Mouse (Mus musculus): ENCODE results near the gene Tjp1. TPM values are rescaled to one million over a fixed set of nuclear protein-coding genes. Genes with fewer than 3 reads are reported as not detected.

The Tjp1 gene
- polyA plus RNA-seq, 1 experiment from 2014 or later, result 15.3 TPM

- 83% methylated on average over 5 of the region's 5 CpGs for WGBS
- H3K9me3 ChIP-seq (ENCODE audit: control insufficient read depth, low read length), result no peaks in the 10 kb centered on the region
- no peak overlapping the region for H3K4me3 ChIP-seq (ENCODE audit: control insufficient read depth in 1 of 2, insufficient read depth in 1 of 2, low read depth in 1 of 2, low read length in 2 of 2)
- no peak overlapping the region for H3K4me2 ChIP-seq (ENCODE audit: low read length)
- H3K27ac ChIP-seq (replicated peaks in 1 of 2; ENCODE audit: control insufficient read depth in 1 of 2, insufficient read depth in 1 of 2, low read depth in 2 of 2, low read length in 2 of 2), result no peak overlapping the region
- H3K36me3 ChIP-seq (ENCODE audit: control insufficient read depth, insufficient read depth, low read length), result no peaks in the 10 kb centered on the region
- H3K9ac ChIP-seq (ENCODE audit: low read length), result no peak overlapping the region
- 0 out of 4 replicates have a peak, but pooled peaks cover 2 to 4% of the 10 kb centered on the region in 2 experiments for H3K4me1 ChIP-seq (ENCODE audit: control insufficient read depth in 2 of 2, insufficient read depth in 2 of 2, low read length in 2 of 2)
- H3K27me3 ChIP-seq (ENCODE audit: control insufficient read depth, insufficient read depth, low read length), result no peaks in the 10 kb centered on the region
- no peak for ATAC-seq (ENCODE audit: insufficient number of reproducible peaks, insufficient read depth, low FRiP score, low read depth)
These were observed 20.2 kb downstream of the Tjp1 start for GRCm38 (mm10) chr7:65507341-65507740.

- no peaks in the 10 kb centered on the region for H3K27me3 ChIP-seq (ENCODE audit: control insufficient read depth, insufficient read depth, low read length)
- no peak overlapping the region for H3K9ac ChIP-seq (ENCODE audit: low read length)
- H3K36me3 ChIP-seq (ENCODE audit: control insufficient read depth, insufficient read depth, low read length), result no peaks in the 10 kb centered on the region
- no peak overlapping the region for H3K4me3 ChIP-seq (ENCODE audit: control insufficient read depth in 1 of 2, insufficient read depth in 1 of 2, low read depth in 1 of 2, low read length in 2 of 2)
- ATAC-seq (ENCODE audit: insufficient number of reproducible peaks, insufficient read depth, low FRiP score, low read depth), result no peak
- no peak overlapping the region for H3K4me2 ChIP-seq (ENCODE audit: low read length)
- no peak overlapping the region for H3K27ac ChIP-seq (replicated peaks in 1 of 2; ENCODE audit: control insufficient read depth in 1 of 2, insufficient read depth in 1 of 2, low read depth in 2 of 2, low read length in 2 of 2)
- H3K9me3 ChIP-seq (ENCODE audit: control insufficient read depth, low read length), result peaks cover 4% of the 10 kb centered on the region; the same call in 1 of the 2 replicates
- 0 out of 4 replicates have a peak, but pooled peaks cover 2 to 4% of the 10 kb centered on the region in 2 experiments for H3K4me1 ChIP-seq (ENCODE audit: control insufficient read depth in 2 of 2, insufficient read depth in 2 of 2, low read length in 2 of 2)
- 49% methylated on average over 10 of the region's 10 CpGs for WGBS
These were observed 24.9 kb downstream of the Tjp1 start for GRCm38 (mm10) chr7:65502486-65503322.

- no peak for ATAC-seq (ENCODE audit: insufficient number of reproducible peaks, insufficient read depth, low FRiP score, low read depth)
- Histone ChIP-seq H3K27ac (replicated peaks in 1 of 2; ENCODE audit: control insufficient read depth in 1 of 2, insufficient read depth in 1 of 2, low read depth in 2 of 2, low read length in 2 of 2) (no peak overlapping the region), H3K4me1 (ENCODE audit: control insufficient read depth in 2 of 2, insufficient read depth in 2 of 2, low read length in 2 of 2) (peaks cover 2 to 4% of the 10 kb centered on the region in 2 experiments; a peak in 1 of 4 replicates), H3K4me2 (ENCODE audit: low read length) (no peak overlapping the region), H3K4me3 (ENCODE audit: control insufficient read depth in 1 of 2, insufficient read depth in 1 of 2, low read depth in 1 of 2, low read length in 2 of 2) (no peak overlapping the region), H3K36me3 (ENCODE audit: control insufficient read depth, insufficient read depth, low read length) (no peaks in the 10 kb centered on the region), H3K9ac (ENCODE audit: low read length) (no peak overlapping the region), H3K27me3 (ENCODE audit: control insufficient read depth, insufficient read depth, low read length) (no peaks in the 10 kb centered on the region), H3K9me3 (ENCODE audit: control insufficient read depth, low read length) (peaks cover 4% of the 10 kb centered on the region; the same call in 1 of the 2 replicates)
- 51% methylated on average over 7 of the region's 7 CpGs for WGBS
These were observed 26.8 kb downstream of the Tjp1 start for GRCm38 (mm10) chr7:65500746-65501145.

- no peaks in the 10 kb centered on the region for H3K36me3 ChIP-seq (ENCODE audit: control insufficient read depth, insufficient read depth, low read length)
- 0 out of 2 replicates have a peak, but pooled peaks have one; percentile 56 for ATAC-seq (ENCODE audit: insufficient number of reproducible peaks, insufficient read depth, low FRiP score, low read depth)
- peaks cover 2 to 4% of the 10 kb centered on the region in 2 experiments; a peak in 1 of 4 replicates for H3K4me1 ChIP-seq (ENCODE audit: control insufficient read depth in 2 of 2, insufficient read depth in 2 of 2, low read length in 2 of 2)
- no peak overlapping the region for H3K9ac ChIP-seq (ENCODE audit: low read length)
- H3K27ac ChIP-seq (replicated peaks in 1 of 2; ENCODE audit: control insufficient read depth in 1 of 2, insufficient read depth in 1 of 2, low read depth in 2 of 2, low read length in 2 of 2), result no peak overlapping the region
- no peak overlapping the region for H3K4me2 ChIP-seq (ENCODE audit: low read length)
- peaks cover 4% of the 10 kb centered on the region; the same call in 1 of the 2 replicates for H3K9me3 ChIP-seq (ENCODE audit: control insufficient read depth, low read length)
- H3K4me3 ChIP-seq (ENCODE audit: control insufficient read depth in 1 of 2, insufficient read depth in 1 of 2, low read depth in 1 of 2, low read length in 2 of 2), result no peak overlapping the region
- H3K27me3 ChIP-seq (ENCODE audit: control insufficient read depth, insufficient read depth, low read length), result no peaks in the 10 kb centered on the region
- WGBS, result 43% methylated on average over 12 of the region's 12 CpGs
These were observed 29.6 kb downstream of the Tjp1 start for GRCm38 (mm10) chr7:65497733-65498583.

DNA sequence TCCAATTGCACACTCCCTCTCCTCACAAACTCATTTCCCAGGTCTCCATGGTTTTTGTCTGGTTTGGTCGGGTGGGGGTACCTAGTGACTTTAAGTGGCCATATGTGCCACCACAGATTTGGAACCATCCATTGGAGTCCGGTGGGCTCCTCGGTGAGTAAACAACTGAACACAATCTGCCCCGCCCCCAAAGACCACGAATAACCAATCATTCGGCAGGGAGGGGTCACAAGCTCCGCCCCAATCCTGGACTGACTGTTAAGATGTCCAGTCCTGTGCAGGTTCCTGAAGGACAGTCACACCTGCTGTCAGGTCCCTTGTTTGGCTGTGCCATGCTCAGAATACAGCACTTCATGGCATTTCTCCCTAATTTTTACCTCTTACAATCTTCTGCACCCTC, 37.1 kb downstream of the Tjp1 start:
- H3K4me3 ChIP-seq (ENCODE audit: control insufficient read depth in 1 of 2, insufficient read depth in 1 of 2, low read depth in 1 of 2, low read length in 2 of 2), result no peak overlapping the region

GRCm38 (mm10) chr7:65489742-65490141, 37.8 kb downstream of the Tjp1 start:
- 58% methylated on average over 9 of the region's 9 CpGs for WGBS

More for the DNA sequence above, 37.1 kb downstream of the Tjp1 start:
- H3K27me3 ChIP-seq (ENCODE audit: control insufficient read depth, insufficient read depth, low read length), result no peaks in the 10 kb centered on the region
- H3K4me2 ChIP-seq (ENCODE audit: low read length), result no peak overlapping the region
- H3K4me1 ChIP-seq (ENCODE audit: control insufficient read depth in 2 of 2, insufficient read depth in 2 of 2, low read length in 2 of 2), result peaks cover 7 to 8% of the 10 kb centered on the region in 2 experiments; a peak in 3 of 4 replicates
- H3K9me3 ChIP-seq (ENCODE audit: control insufficient read depth, low read length), result peaks cover 7% of the 10 kb centered on the region; the same call in 1 of the 2 replicates
- no peak overlapping the region for H3K9ac ChIP-seq (ENCODE audit: low read length)
- WGBS, result 76% methylated on average over 7 of the region's 7 CpGs
- no peaks in the 10 kb centered on the region for H3K36me3 ChIP-seq (ENCODE audit: control insufficient read depth, insufficient read depth, low read length)
- no peak overlapping the region for H3K27ac ChIP-seq (replicated peaks in 1 of 2; ENCODE audit: control insufficient read depth in 1 of 2, insufficient read depth in 1 of 2, low read depth in 2 of 2, low read length in 2 of 2)
- ATAC-seq (ENCODE audit: insufficient number of reproducible peaks, insufficient read depth, low FRiP score, low read depth), result no peak

GRCm38 (mm10) chr7:65489195-65489594, 38.4 kb downstream of the Tjp1 start:
- peaks cover 8 to 9% of the 10 kb centered on the region in 2 experiments; a peak in 3 of 4 replicates for H3K4me1 ChIP-seq (ENCODE audit: control insufficient read depth in 2 of 2, insufficient read depth in 2 of 2, low read length in 2 of 2)
- H3K9ac ChIP-seq (ENCODE audit: low read length), result no peak overlapping the region
- H3K27me3 ChIP-seq (ENCODE audit: control insufficient read depth, insufficient read depth, low read length), result no peaks in the 10 kb centered on the region
- H3K4me3 ChIP-seq (ENCODE audit: control insufficient read depth in 1 of 2, insufficient read depth in 1 of 2, low read depth in 1 of 2, low read length in 2 of 2), result no peak overlapping the region
- peaks cover 7% of the 10 kb centered on the region; the same call in 1 of the 2 replicates for H3K9me3 ChIP-seq (ENCODE audit: control insufficient read depth, low read length)
- ATAC-seq (ENCODE audit: insufficient number of reproducible peaks, insufficient read depth, low FRiP score, low read depth), result no peak
- H3K36me3 ChIP-seq (ENCODE audit: control insufficient read depth, insufficient read depth, low read length), result no peaks in the 10 kb centered on the region
- WGBS, result 90% methylated on average over 6 of the region's 6 CpGs
- no peak overlapping the region for H3K4me2 ChIP-seq (ENCODE audit: low read length)
- H3K27ac ChIP-seq (replicated peaks in 1 of 2; ENCODE audit: control insufficient read depth in 1 of 2, insufficient read depth in 1 of 2, low read depth in 2 of 2, low read length in 2 of 2), result no peak overlapping the region

More at GRCm38 (mm10) chr7:65489742-65490141, 37.8 kb downstream of the Tjp1 start:
- no peak overlapping the region for H3K4me2 ChIP-seq (ENCODE audit: low read length)
- H3K27me3 ChIP-seq (ENCODE audit: control insufficient read depth, insufficient read depth, low read length), result no peaks in the 10 kb centered on the region
- no peak overlapping the region for H3K9ac ChIP-seq (ENCODE audit: low read length)
- H3K27ac ChIP-seq (replicated peaks in 1 of 2; ENCODE audit: control insufficient read depth in 1 of 2, insufficient read depth in 1 of 2, low read depth in 2 of 2, low read length in 2 of 2), result no peak overlapping the region
- peaks cover 7 to 8% of the 10 kb centered on the region in 2 experiments; a peak in 3 of 4 replicates for H3K4me1 ChIP-seq (ENCODE audit: control insufficient read depth in 2 of 2, insufficient read depth in 2 of 2, low read length in 2 of 2)
- no peak overlapping the region for H3K4me3 ChIP-seq (ENCODE audit: control insufficient read depth in 1 of 2, insufficient read depth in 1 of 2, low read depth in 1 of 2, low read length in 2 of 2)
- peaks cover 7% of the 10 kb centered on the region; the same call in 1 of the 2 replicates for H3K9me3 ChIP-seq (ENCODE audit: control insufficient read depth, low read length)
- H3K36me3 ChIP-seq (ENCODE audit: control insufficient read depth, insufficient read depth, low read length), result no peaks in the 10 kb centered on the region
- ATAC-seq (ENCODE audit: insufficient number of reproducible peaks, insufficient read depth, low FRiP score, low read depth), result no peak

All from heart, embryonic 14.5 days (tissue).